Comparison of ENCODE assay signal across 23 mouse cellular contexts in the genomic region with DNA sequence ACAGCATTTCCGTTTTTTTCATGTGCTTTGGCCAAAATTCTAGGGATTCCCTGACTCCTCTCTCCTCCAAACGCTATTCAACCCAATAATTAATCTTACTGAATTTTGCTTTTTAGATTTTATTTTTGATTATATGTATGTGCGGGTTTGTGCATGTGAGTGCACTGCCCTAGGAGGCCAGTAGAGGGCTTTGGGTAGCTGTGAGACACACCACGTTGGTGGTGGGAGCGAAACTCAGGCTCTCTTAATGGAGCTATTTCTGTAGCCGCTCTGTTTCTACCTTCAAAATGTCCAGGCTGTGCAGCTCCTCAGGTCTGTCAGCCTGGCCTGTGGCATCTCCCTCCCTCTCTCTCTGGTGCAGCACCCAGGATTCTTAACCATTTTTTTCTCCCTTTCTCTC. TPM values are rescaled to one million over a fixed set of nuclear protein-coding genes. Genes with fewer than 3 reads are reported as not detected.
DNase-seq lines count a peak whose midpoint lies in the region; ATAC-seq and TF ChIP-seq lines count a peak whose summit lies in the region.
"Had no signal": no experiment of that assay in that cellular context is flagged by ENCODE, and none has a peak within 500 bp of the region (broad histone marks: within the 10 kb centered on the region; RNA-seq: fewer than 3 reads in every experiment).

No protein-coding gene starts in this region.

- CTCF ChIA-PET in Patski (lab: Charles Lee), result no interaction called here

- no peak overlapping the region for H3K4me3 ChIP-seq in liver, embryonic 14.5 days (ENCODE audit: insufficient read depth in 1 of 2, low read depth in 2 of 2, low read length in 2 of 2)
- no peak overlapping the region for H3K4me3 ChIP-seq in thymus, adult 2 months (ENCODE audit: control insufficient read depth, insufficient read depth, low read length)
- H3K4me3 ChIP-seq in stomach, postnatal 0 days (ENCODE audit: low read depth, low read length), result no peak overlapping the region
- H3K4me3 ChIP-seq: embryonic facial prominence, embryonic 15.5 days; forebrain, embryonic 10.5 days; megakaryocyte, embryonic 14.5 days; neural tube, embryonic 15.5 days had no signal

- intact Hi-C loops in left cerebral cortex, postnatal 36 days (cut with DNase I), result no loop called here

- no peaks in the 10 kb centered on the region for H3K27me3 ChIP-seq in liver, embryonic 14.5 days (ENCODE audit: control insufficient read depth, insufficient read depth, low read length)
- H3K27me3 ChIP-seq in thymus, adult 2 months (ENCODE audit: control insufficient read depth, insufficient read depth, low read length), result no peaks in the 10 kb centered on the region
- H3K27me3 ChIP-seq in Patski, result no peaks in the 10 kb centered on the region
- H3K27me3 ChIP-seq in stomach, postnatal 0 days (ENCODE audit: control insufficient read depth, insufficient read depth, low read length), result no peaks in the 10 kb centered on the region
- H3K27me3 ChIP-seq: embryonic facial prominence, embryonic 15.5 days; megakaryocyte, embryonic 14.5 days; neural tube, embryonic 15.5 days had no signal

- in situ Hi-C loops in Patski (cut with MboI; ENCODE audit: low pct_unique_long_range_greater_than_20kb), result no loop called here

- H3K4me2 ChIP-seq in liver, embryonic 14.5 days (ENCODE audit: low read depth), result no peak overlapping the region
- H3K4me2 ChIP-seq in stomach, postnatal 0 days (replicated peaks; ENCODE audit: low read depth), result no peak overlapping the region
- H3K4me2 ChIP-seq: embryonic facial prominence, embryonic 15.5 days; hindbrain, embryonic 14.5 days; neural tube, embryonic 15.5 days had no signal

- no peak overlapping the region for H3K27ac ChIP-seq in liver, embryonic 14.5 days
- no peak overlapping the region for H3K27ac ChIP-seq in thymus, adult 2 months (ENCODE audit: control insufficient read depth, insufficient read depth, low read length)
- no peak overlapping the region for H3K27ac ChIP-seq in stomach, postnatal 0 days (replicated peaks)
- H3K27ac ChIP-seq: embryonic facial prominence, embryonic 15.5 days; forebrain, embryonic 10.5 days; hindbrain, embryonic 14.5 days; neural tube, embryonic 15.5 days had no signal

- no peaks in the 10 kb centered on the region for H3K36me3 ChIP-seq in liver, embryonic 14.5 days (replicated peaks; ENCODE audit: control insufficient read depth, insufficient read depth, low read depth)
- peaks cover 13% of the 10 kb centered on the region; the same call in 1 of the 2 replicates for H3K36me3 ChIP-seq in thymus, adult 2 months (ENCODE audit: control insufficient read depth, insufficient read depth, low read length)
- no peaks in the 10 kb centered on the region for H3K36me3 ChIP-seq in stomach, postnatal 0 days (ENCODE audit: control insufficient read depth, insufficient read depth, low read length)
- H3K36me3 ChIP-seq: embryonic facial prominence, embryonic 15.5 days; neural tube, embryonic 15.5 days had no signal

- peak; percentile 54 for TF ChIP-seq CTCF in liver, embryonic 14.5 days (IDR thresholded peaks at IDR 0.05; ENCODE audit: low read depth)
- peak; percentile 54; the same call in 1 of the 2 replicates for TF ChIP-seq CTCF in thymus, adult 2 months (IDR thresholded peaks at IDR 0.05; ENCODE audit: borderline replicate concordance, control insufficient read depth, extremely low read depth, insufficient read depth, low read length, poor library complexity)
- peak; percentile 46 for TF ChIP-seq CTCF in Patski (IDR thresholded peaks at IDR 0.05)
- peak; percentile 34 for TF ChIP-seq CTCF in stomach, postnatal 0 days (IDR thresholded peaks at IDR 0.05; ENCODE audit: low read depth)

- 81% methylated on average over 6 of the region's 6 CpGs for WGBS in liver, embryonic 14.5 days (ENCODE audit: insufficient replicate concordance)
- 97% methylated on average over 6 of the region's 6 CpGs for WGBS in thymus, adult 2 months
- WGBS in stomach, postnatal 0 days, result 91% methylated on average over 6 of the region's 6 CpGs

- no peak for TF ChIP-seq POLR2A in thymus, adult 2 months (IDR thresholded peaks at IDR 0.05; ENCODE audit: control insufficient read depth, extremely low read depth, insufficient read depth, low read length, poor library complexity)

- POLR2A ChIA-PET in Patski (lab: Charles Lee), result no interaction called here

- no peak for TF ChIP-seq EP300 in liver, embryonic 14.5 days (IDR thresholded peaks at IDR 0.05; ENCODE audit: low read depth)
- no peak for TF ChIP-seq EP300 in stomach, postnatal 0 days (optimal IDR thresholded peaks at IDR 0.05)

- H3K9me3 ChIP-seq in liver, embryonic 14.5 days (ENCODE audit: control insufficient read depth, low read length), result no peaks in the 10 kb centered on the region
- no peaks in the 10 kb centered on the region for H3K9me3 ChIP-seq in stomach, postnatal 0 days (ENCODE audit: control insufficient read depth, low read length)
- H3K9me3 ChIP-seq: embryonic facial prominence, embryonic 15.5 days; megakaryocyte, embryonic 14.5 days; neural tube, embryonic 15.5 days had no signal

- DNase-seq in liver, embryonic 14.5 days (ENCODE audit: low read depth in 3 of 3, low spot score in 3 of 3), result no peak
- DNase-seq in liver, result no peak
- no peak for DNase-seq in thymus, adult 2 months
- no peak for DNase-seq in thymus, postnatal 10 days (ENCODE audit: low spot score in 2 of 2)
- no peak for DNase-seq in Patski (ENCODE audit: low read depth, low spot score)
- DNase-seq in stomach, postnatal 0 days (ENCODE audit: low spot score), result no peak
- no peak for DNase-seq in left cerebral cortex, postnatal 36 days (ENCODE audit: low spot score in 2 of 2)
- DNase-seq in frontal cortex, postnatal 10 days (ENCODE audit: low spot score in 2 of 2), result no peak
- DNase-seq: adrenal gland, adult 8-10 months; cerebellum, adult 11 months; cerebellum, postnatal 25 days; forebrain, postnatal 0 days; heart, postnatal 36 days; kidney, postnatal 4 days; left cerebral cortex, postnatal 4 days; midbrain, embryonic 14.5 days; right cerebral cortex, postnatal 14 days; thymus, postnatal 36 days had no signal

- no peak for ATAC-seq in liver, embryonic 14.5 days (ENCODE audit: insufficient read depth)
- ATAC-seq in Patski, result no peak
- ATAC-seq in stomach, postnatal 0 days (ENCODE audit: low FRiP score, low TSS enrichment), result no peak
- ATAC-seq: forebrain, postnatal 0 days had no signal

- peaks cover 6 to 16% of the 10 kb centered on the region in 2 experiments for H3K4me1 ChIP-seq in liver, embryonic 14.5 days (replicated peaks; ENCODE audit: control insufficient read depth in 2 of 2, insufficient read depth in 2 of 2, low read length in 1 of 2)
- peaks cover 13% of the 10 kb centered on the region for H3K4me1 ChIP-seq in thymus, adult 2 months (replicated peaks; ENCODE audit: control insufficient read depth, insufficient read depth, low read length)
- H3K4me1 ChIP-seq in stomach, postnatal 0 days (replicated peaks; ENCODE audit: control insufficient read depth, insufficient read depth), result no peaks in the 10 kb centered on the region

- H3K9ac ChIP-seq in liver, embryonic 14.5 days (replicated peaks), result no peak overlapping the region
- H3K9ac ChIP-seq in stomach, postnatal 0 days (ENCODE audit: low read length), result no peak overlapping the region
- H3K9ac ChIP-seq: embryonic facial prominence, embryonic 15.5 days; forebrain, postnatal 0 days; hindbrain, embryonic 14.5 days; neural tube, embryonic 15.5 days had no signal

RNA-seq across cellular contexts. Expression of gene Wipf1, which starts 50.7 kb away (rescaled TPM):
- polyA plus RNA-seq in liver, embryonic 14.5 days (2012; rRNA removed), result 2.2 and 3.4 TPM in 2 replicates
- 4.1 and 5.7 TPM in 2 replicates for polyA plus RNA-seq in liver, embryonic 14.5 days (2014; fragmentation: Nextera tagmentation; extraction: Ambion mirVana)
- polyA plus RNA-seq in thymus, adult 2 months (2012; rRNA removed), result 56.6 and 68.0 TPM in 2 replicates
- 20.2 TPM for polyA plus RNA-seq in Patski (2021)
- polyA plus RNA-seq in stomach, postnatal 0 days (2015; fragmentation: Nextera tagmentation; extraction: Ambion mirVana), result 3.1 and 3.3 TPM in 2 replicates
- 1 to 10 TPM; 7.7 to 8.2 TPM for total RNA-seq in left cerebral cortex, postnatal 36 days (2021)
